Mouse (Mus musculus) ES-E14 (cell line): ENCODE results near the gene Golga3. TPM values are rescaled to one million over a fixed set of nuclear protein-coding genes. Genes with fewer than 3 reads are reported as not detected.

Experiments used
- DNase-seq: peaks from one replicate; pipeline ENCODE4 v3.0.0-alpha.2; 2013; ENCODE audit warnings: low read depth, low spot score
- H3K27ac ChIP-seq: 2 replicates; pipeline ENCODE4 v1.5.1; 2012; ENCODE audit warnings: low read depth, mild to moderate bottlenecking, low read length, moderate library complexity, mixed read lengths; ENCODE audit not compliant: poor library complexity, insufficient read depth, severe bottlenecking
- H3K36me3 ChIP-seq: 2 replicates; pipeline ENCODE4 v1.6.1; 2012; ENCODE audit warnings: mild to moderate bottlenecking, low read length, moderate library complexity, mixed read lengths; ENCODE audit not compliant: control insufficient read depth, poor library complexity, insufficient read depth, severe bottlenecking
- H3K4me1 ChIP-seq, 2 experiments: fragments of 150-350 bp in 1 of 2; sonication (generic) in 1 of 2; 2 replicates each; pipeline ENCODE4 v1.6.1; 2012; ENCODE audit warnings: low read length in 2 of 2, mild to moderate bottlenecking in 1 of 2, mixed read lengths in 1 of 2; ENCODE audit not compliant: control insufficient read depth in 2 of 2, insufficient read depth in 2 of 2, poor library complexity in 1 of 2
- H3K4me3 ChIP-seq, 2 experiments: fragments of 150-350 bp in 1 of 2; sonication (generic) in 1 of 2; 2 replicates each; pipeline ENCODE4 v1.5.1; 2012; ENCODE audit warnings: low read length in 2 of 2, low read depth in 1 of 2, mild to moderate bottlenecking in 1 of 2, mixed read lengths in 1 of 2; ENCODE audit not compliant: insufficient read depth in 1 of 2, poor library complexity in 1 of 2, severe bottlenecking in 1 of 2
- H3K9ac ChIP-seq: 2 replicates; pipeline ENCODE4 v1.6.1; 2012; ENCODE audit warnings: low read depth, mild to moderate bottlenecking, low read length, mixed read lengths; ENCODE audit not compliant: poor library complexity, insufficient read depth, severe bottlenecking
- H3K9me3 ChIP-seq: fragments of 150-350 bp; sonication (generic); 2 replicates; pipeline ENCODE4 v1.6.1; 2012; ENCODE audit warnings: low read depth, mild to moderate bottlenecking, low read length; ENCODE audit not compliant: control insufficient read depth, insufficient read depth
- CHD2 ChIP-seq: IDR thresholded peaks from 2 replicates; pipeline ENCODE4 v1.6.1; 2014; ENCODE audit warnings: mild to moderate bottlenecking, low read depth, low read length, inconsistent platforms
- HCFC1 ChIP-seq: IDR thresholded peaks from 2 replicates; pipeline ENCODE4 v1.6.1; 2012; ENCODE audit warnings: low read length, inconsistent platforms, borderline replicate concordance; ENCODE audit not compliant: insufficient read depth
- MAFK ChIP-seq: IDR thresholded peaks from 2 replicates; pipeline ENCODE4 v1.6.1; 2014; ENCODE audit warnings: mild to moderate bottlenecking, low read depth, low read length, inconsistent platforms; ENCODE audit not compliant: insufficient read depth
- ZC3H11A ChIP-seq: IDR thresholded peaks from 2 replicates; pipeline ENCODE4 v1.6.1; 2012; ENCODE audit warnings: low read depth, mild to moderate bottlenecking, inconsistent platforms, low read length, borderline replicate concordance
- ZNF384 ChIP-seq: IDR thresholded peaks from 2 replicates; pipeline ENCODE4 v1.6.1; 2012; ENCODE audit warnings: low read depth, low read length, inconsistent platforms
- in situ Hi-C, 2 experiments: fragments of 600-800 bp; cut with MboI; formaldehyde crosslinking; loops; one replicate each; pipeline ENCODE4 v1.15.1; 2025; ENCODE audit warnings: low sequenced_read_pairs in 2 of 2, inconsistent platforms in 1 of 2; ENCODE audit not compliant: unreplicated experiment in 2 of 2
- total RNA-seq: library from RNA; depleted of rRNA; stranded (reverse); fragments of 300-350 nt; gene quantifications from 2 replicates; pipeline ENCODE4 v1.2.3, GENCODE M21; 2012; rRNA removed

The Golga3 gene
- total RNA-seq: 20.8 and 24.3 TPM in 2 replicates

DNA sequence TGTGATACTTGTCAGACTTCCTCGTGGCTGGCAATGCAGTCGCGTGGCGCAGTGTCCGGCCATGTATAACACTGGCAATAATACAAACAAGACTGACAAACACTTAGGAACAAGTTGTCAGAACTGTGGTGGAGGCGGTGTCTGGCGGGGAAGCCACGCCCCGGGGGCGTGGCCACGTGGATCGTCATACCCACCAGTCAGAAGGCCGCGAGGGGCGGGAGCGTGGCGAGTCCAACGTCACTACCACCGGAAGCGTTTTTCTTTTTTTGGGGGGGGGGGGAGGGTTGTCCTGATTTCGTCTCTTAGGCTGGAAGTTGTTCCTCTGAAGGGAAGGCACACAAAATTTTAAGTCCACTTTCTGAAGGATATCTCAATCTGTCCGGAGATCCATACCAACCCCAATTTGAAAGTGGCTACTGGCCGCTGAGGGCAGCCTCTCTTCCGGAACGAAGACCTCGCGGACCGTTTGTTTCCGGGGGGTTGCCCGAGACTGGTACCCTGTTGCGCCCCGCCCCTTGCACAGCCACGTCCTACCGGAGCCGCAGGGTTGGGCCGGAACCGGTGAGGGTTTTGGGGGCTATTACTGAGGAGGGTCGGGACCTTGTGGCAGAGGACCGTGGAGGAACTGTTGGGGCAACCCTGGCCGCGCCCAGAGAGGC lies at the start of gene Golga3:
Golga3 (plus strand) TSS at position 340 of the 659 bp plus-strand sequence.
- Histone ChIP-seq H3K9ac (peak within 1 kb of the TSS; percentile 93), H3K4me3 (peak within 1 kb of the TSS; percentile 95 to 97), H3K36me3 (no peaks in the 10 kb centered on the region; the same call in 1 of the 2 replicates), H3K27ac (peak within 1 kb of the TSS; percentile 42), H3K4me1 (peaks cover 2 to 8% of the 10 kb centered on the region in 2 experiments; a peak in 2 of 4 replicates), H3K9me3 (no peaks in the 10 kb centered on the region)
- TF ChIP-seq ZC3H11A: no peak
- TF ChIP-seq ZNF384: peak; percentile 99
- no peak for TF ChIP-seq MAFK
- no peak for TF ChIP-seq CHD2
- peak; percentile 82 for TF ChIP-seq HCFC1
- in situ Hi-C loops: no loop called here
- DNase-seq: peak; percentile 84

DNA sequence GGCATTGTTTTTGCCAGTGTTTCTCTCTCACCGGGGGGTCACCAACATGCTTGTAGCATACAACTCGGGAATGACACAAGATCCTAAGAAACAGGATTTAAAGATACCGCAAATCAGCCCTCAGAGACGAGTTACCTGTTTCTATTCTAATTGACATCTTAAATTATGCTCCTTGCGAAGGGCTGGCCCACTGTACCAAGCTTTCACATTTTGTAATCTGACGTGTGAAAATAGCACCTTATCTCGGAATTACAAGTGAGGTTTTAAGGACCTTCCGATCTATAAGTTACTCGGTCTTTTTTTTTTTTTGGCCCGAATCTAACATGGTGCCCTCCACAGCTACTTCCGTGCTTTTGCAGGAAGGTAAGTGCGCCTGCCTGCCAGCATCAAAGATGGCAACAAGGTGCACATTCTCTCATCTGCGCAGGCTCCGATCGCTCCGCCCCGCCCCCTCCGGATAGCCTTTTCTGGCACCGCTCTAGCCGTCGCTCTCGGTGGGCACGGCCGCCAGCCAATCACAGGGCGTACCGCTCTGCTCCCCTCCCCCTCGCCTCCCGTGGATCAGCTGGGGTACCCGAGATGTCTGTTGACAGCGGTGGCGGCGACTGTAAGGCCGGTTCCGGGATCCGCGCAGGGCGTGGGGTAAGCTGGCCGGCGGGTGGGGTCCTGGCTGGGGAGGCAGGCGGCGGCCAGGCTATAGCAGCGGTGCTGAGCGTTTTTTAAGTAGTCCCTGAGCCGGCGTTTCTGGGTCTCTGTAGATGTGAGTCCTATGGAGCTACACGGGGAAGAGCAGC lies 41.0 kb upstream of the Golga3 start, which contains the start of gene Chfr:
Chfr (plus strand) TSS at position 550 of the 794 bp plus-strand sequence.
- peaks cover 32% of the 10 kb centered on the region for H3K9me3 ChIP-seq
- peak within 1 kb of the TSS; percentile 91 to 93 for H3K4me3 ChIP-seq
- H3K9ac ChIP-seq: peak within 1 kb of the TSS; percentile 74

DNA sequence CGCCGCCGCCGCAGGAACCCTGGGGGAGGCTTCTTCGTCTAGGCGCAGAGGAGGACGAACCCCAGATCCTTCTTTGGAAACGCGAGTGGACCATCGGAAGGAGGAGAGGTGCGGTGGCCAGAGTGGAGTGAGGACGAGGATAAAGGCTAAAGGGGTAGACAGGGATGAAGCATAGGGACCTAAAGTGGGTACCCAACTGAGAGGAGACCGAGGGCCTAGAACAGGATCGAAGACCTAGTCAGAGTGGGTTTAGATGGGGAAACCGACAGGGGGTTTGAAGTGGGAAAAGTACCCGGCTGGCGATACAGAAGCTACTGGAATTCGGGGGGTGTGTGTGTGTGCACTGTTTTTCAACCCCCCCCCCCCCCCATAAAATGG lies 40.4 kb upstream of the Golga3 start:
- Histone ChIP-seq H3K36me3 (no peaks in the 10 kb centered on the region; the same call in 1 of the 2 replicates), H3K27ac (no peak overlapping the region), H3K9me3 (peaks cover 29% of the 10 kb centered on the region), H3K4me3 (peak overlapping the region; percentile 91 to 93), H3K9ac (peak overlapping the region; percentile 74), H3K4me1 (no peaks in the 10 kb centered on the region; a peak in 1 of 4 replicates)
- in situ Hi-C loops: no loop called here
- DNase-seq: no peak
- no peak for TF ChIP-seq ZC3H11A
- TF ChIP-seq CHD2: no peak
- no peak for TF ChIP-seq ZNF384
- TF ChIP-seq HCFC1: no peak
- no peak for TF ChIP-seq MAFK

More for the DNA sequence above, 41.0 kb upstream of the Golga3 start, which contains the start of gene Chfr:
- peak; percentile 96 for DNase-seq
- peak; percentile 94 for TF ChIP-seq ZNF384
- TF ChIP-seq ZC3H11A: no peak
- TF ChIP-seq HCFC1: peak; percentile 86
- TF ChIP-seq MAFK: no peak
- H3K27ac ChIP-seq: no peak within 1 kb of the TSS
- H3K4me1 ChIP-seq: no peaks in the 10 kb centered on the region; a peak in 1 of 4 replicates
- in situ Hi-C loops: no loop called here
- H3K36me3 ChIP-seq: no peaks in the 10 kb centered on the region; the same call in none of the 2 replicates

DNA sequence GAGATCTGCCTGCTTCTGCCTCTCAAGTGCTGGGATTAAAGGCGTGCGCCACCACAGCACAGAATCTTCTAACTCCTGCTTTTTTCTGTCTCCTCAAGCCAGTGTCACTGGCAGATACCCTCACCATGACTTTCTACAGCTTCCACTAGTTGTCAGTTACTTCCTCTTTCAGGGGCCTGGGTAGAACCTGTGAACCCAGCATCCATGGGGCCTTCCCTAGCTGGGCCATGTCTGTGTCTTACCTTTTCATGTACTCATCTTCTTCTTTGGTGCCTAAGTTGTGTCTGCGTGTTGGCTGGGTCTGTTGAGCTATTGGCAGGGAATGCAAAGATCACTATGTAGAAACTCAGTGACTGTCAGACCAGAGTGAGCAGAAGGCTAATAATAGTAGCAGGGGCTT lies 38.7 kb upstream of the Golga3 start:
- Histone ChIP-seq H3K9me3 (peaks cover 22% of the 10 kb centered on the region), H3K4me3 (no peak overlapping the region), H3K4me1 (no peaks in the 10 kb centered on the region; a peak in 1 of 4 replicates), H3K27ac (no peak overlapping the region), H3K9ac (no peak overlapping the region), H3K36me3 (no peaks in the 10 kb centered on the region)
- in situ Hi-C loops: no loop called here
- TF ChIP-seq HCFC1: no peak
- TF ChIP-seq MAFK: no peak
- no peak for TF ChIP-seq ZNF384
- TF ChIP-seq ZC3H11A: no peak
- TF ChIP-seq CHD2: no peak
- no peak for DNase-seq
